Mouse (Mus musculus): ENCODE data around the gene Gm13276. TPM values are rescaled to one million over a fixed set of nuclear protein-coding genes. Genes with fewer than 3 reads are reported as not detected.
"Not testable (repeated sequence)": the region's sequence is repeated elsewhere in the genome, so short reads cannot be mapped to it uniquely, and the experiment has no call there.

Gene Gm13276
- not detected in 2 replicates for polyA plus RNA-seq (2014; fragmentation: Nextera tagmentation; extraction: Ambion mirVana)

DNA sequence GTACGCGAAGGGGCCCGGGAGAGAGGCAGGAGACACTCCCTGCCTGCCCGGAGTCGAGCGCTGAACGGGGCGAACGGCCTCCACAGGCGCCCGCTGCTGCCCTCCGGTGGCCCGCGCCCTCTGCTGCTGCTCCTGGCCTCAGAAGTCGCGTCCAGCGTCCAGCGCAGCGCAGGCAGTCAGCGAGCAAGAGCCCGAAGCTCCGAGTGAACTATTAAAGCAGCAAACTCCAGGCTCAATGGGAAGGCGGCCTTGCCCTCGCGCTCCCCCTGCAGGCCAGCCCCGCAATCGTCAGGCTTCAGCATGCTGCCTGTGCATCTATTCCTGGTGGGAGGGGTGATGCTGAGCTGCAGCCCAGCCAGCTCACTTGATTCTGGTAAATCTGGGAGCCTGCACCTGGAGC is at the start of gene Gm13276:
Gene Gm13276 (plus strand): TSS at position 301 of the 400 bp plus-strand sequence.
- no CpG with 5 or more reads among the region's 27 CpGs for WGBS
- not testable (repeated sequence) for H3K27me3 ChIP-seq (ENCODE audit: control insufficient read depth, insufficient read depth, low read length); H3K4me3 ChIP-seq (ENCODE audit: low read depth, low read length); H3K4me2 ChIP-seq; H3K4me1 ChIP-seq (ENCODE audit: control insufficient read depth, insufficient read depth, low read length); ATAC-seq (ENCODE audit: low FRiP score); H3K36me3 ChIP-seq (ENCODE audit: control insufficient read depth, insufficient read depth, low read length); H3K9ac ChIP-seq (ENCODE audit: low read length); DNase-seq (ENCODE audit: low spot score, missing footprints); H3K27ac ChIP-seq (ENCODE audit: low read depth, low read length); H3K9me3 ChIP-seq (ENCODE audit: control insufficient read depth, low read length)

DNA sequence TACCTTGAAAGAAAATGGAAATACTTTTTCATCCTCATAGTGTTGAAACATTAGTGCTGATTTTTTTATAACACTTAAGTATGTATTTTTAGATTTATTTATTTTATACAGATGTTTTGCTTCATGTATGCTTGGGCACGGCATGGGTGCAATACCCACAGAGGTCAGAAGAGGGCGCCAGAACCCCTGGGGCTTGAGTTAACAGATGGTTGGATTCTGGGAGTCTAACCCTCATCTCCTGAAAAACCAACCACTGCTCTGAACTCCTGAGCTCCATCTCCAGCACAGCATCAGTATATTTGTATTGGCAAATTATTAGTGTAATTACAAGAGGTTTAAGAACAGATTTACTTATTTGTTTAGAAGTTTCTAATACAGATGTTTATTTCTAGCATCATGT is 47.0 kb upstream of the Gm13276 start:
- ATAC-seq (ENCODE audit: low FRiP score) (peak; percentile 74), DNase-seq (ENCODE audit: low spot score, missing footprints) (peak; percentile 96)
- no peak overlapping the region for H3K27ac ChIP-seq (ENCODE audit: low read depth, low read length)
- H3K36me3 ChIP-seq (ENCODE audit: control insufficient read depth, insufficient read depth, low read length), result no peaks in the 10 kb centered on the region
- H3K27me3 ChIP-seq (ENCODE audit: control insufficient read depth, insufficient read depth, low read length), result no peaks in the 10 kb centered on the region
- no peak overlapping the region for H3K4me2 ChIP-seq
- WGBS, result 4% methylated on average over 2 of the region's 2 CpGs
- H3K4me3 ChIP-seq (ENCODE audit: low read depth, low read length), result no peak overlapping the region
- no peak overlapping the region for H3K9ac ChIP-seq (ENCODE audit: low read length)
- H3K4me1 ChIP-seq (ENCODE audit: control insufficient read depth, insufficient read depth, low read length), result no peaks in the 10 kb centered on the region
- H3K9me3 ChIP-seq (ENCODE audit: control insufficient read depth, low read length), result no peaks in the 10 kb centered on the region

DNA sequence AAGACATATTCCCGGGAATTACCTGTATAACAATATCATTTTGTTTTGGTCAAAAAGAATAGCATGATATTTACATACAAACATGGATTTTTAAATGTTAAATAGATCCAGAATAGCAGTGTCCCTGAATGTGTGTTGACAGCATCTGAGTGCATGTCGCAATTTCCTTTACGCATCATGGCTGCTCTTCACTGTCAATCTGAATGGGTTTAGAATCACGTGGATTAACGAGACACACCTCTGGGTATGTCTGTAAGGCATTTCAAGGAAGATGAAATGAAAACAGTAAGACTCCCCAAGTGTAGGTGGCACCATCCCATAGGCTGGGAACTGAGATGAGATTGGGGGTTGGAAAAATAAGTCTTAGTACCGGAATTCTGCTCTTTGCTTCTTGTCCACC is 46.5 kb upstream of the Gm13276 start:
- H3K9me3 ChIP-seq (ENCODE audit: control insufficient read depth, low read length), result no peaks in the 10 kb centered on the region
- no peaks in the 10 kb centered on the region for H3K36me3 ChIP-seq (ENCODE audit: control insufficient read depth, insufficient read depth, low read length)
- WGBS, result 92% methylated on average over 6 of the region's 6 CpGs
- no peak overlapping the region for H3K27ac ChIP-seq (ENCODE audit: low read depth, low read length)
- no peak overlapping the region for H3K4me3 ChIP-seq (ENCODE audit: low read depth, low read length)
- no peak overlapping the region for H3K4me2 ChIP-seq
- no peak for ATAC-seq (ENCODE audit: low FRiP score)
- no peaks in the 10 kb centered on the region for H3K27me3 ChIP-seq (ENCODE audit: control insufficient read depth, insufficient read depth, low read length)
- no peak overlapping the region for H3K9ac ChIP-seq (ENCODE audit: low read length)
- DNase-seq (ENCODE audit: low spot score, missing footprints), result peak; percentile 54
- no peaks in the 10 kb centered on the region for H3K4me1 ChIP-seq (ENCODE audit: control insufficient read depth, insufficient read depth, low read length)

DNA sequence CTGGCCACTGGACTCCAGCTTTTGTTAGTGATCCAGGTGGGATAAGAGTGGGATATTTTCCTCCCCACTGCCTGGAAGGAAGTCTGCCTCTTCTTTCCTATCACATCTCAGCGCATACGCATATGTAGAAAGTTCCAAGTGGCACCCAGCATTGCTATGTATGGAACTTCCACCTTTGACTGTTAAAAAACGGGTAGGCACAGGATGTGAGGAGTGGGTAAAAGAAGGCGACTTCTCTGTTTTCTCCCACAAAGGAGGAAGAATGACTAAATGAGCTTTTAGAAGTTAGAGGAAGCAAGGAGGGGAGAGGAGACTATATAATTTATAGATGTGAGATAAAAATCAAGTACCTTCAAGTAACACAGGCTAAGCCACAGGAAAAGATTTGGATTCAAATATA is 44.1 kb upstream of the Gm13276 start:
- no peaks in the 10 kb centered on the region; the same call in 1 of the 2 replicates for H3K4me1 ChIP-seq (ENCODE audit: control insufficient read depth, insufficient read depth, low read length)
- no peak overlapping the region for H3K4me2 ChIP-seq
- H3K27ac ChIP-seq (ENCODE audit: low read depth, low read length), result no peak overlapping the region
- H3K9ac ChIP-seq (ENCODE audit: low read length), result no peak overlapping the region
- H3K9me3 ChIP-seq (ENCODE audit: control insufficient read depth, low read length), result no peaks in the 10 kb centered on the region
- WGBS, result 93% methylated on average over 4 of the region's 4 CpGs
- ATAC-seq (ENCODE audit: low FRiP score) (no peak), DNase-seq (ENCODE audit: low spot score, missing footprints) (peak; percentile 68)
- no peaks in the 10 kb centered on the region for H3K36me3 ChIP-seq (ENCODE audit: control insufficient read depth, insufficient read depth, low read length)
- no peak overlapping the region for H3K4me3 ChIP-seq (ENCODE audit: low read depth, low read length)
- no peaks in the 10 kb centered on the region for H3K27me3 ChIP-seq (ENCODE audit: control insufficient read depth, insufficient read depth, low read length)

- WGBS, result 89% methylated on average over 7 of the region's 7 CpGs
- H3K36me3 ChIP-seq (ENCODE audit: control insufficient read depth, insufficient read depth, low read length), result no peaks in the 10 kb centered on the region
- H3K27me3 ChIP-seq (ENCODE audit: control insufficient read depth, insufficient read depth, low read length), result no peaks in the 10 kb centered on the region
- no peak overlapping the region for H3K4me2 ChIP-seq
- no peak overlapping the region for H3K27ac ChIP-seq (ENCODE audit: low read depth, low read length)
- H3K4me1 ChIP-seq (ENCODE audit: control insufficient read depth, insufficient read depth, low read length), result no peaks in the 10 kb centered on the region; the same call in 1 of the 2 replicates
- H3K4me3 ChIP-seq (ENCODE audit: low read depth, low read length), result no peak overlapping the region
- DNase-seq (ENCODE audit: low spot score, missing footprints) (no peak), ATAC-seq (ENCODE audit: low FRiP score) (no peak)
- no peak overlapping the region for H3K9ac ChIP-seq (ENCODE audit: low read length)
- H3K9me3 ChIP-seq (ENCODE audit: control insufficient read depth, low read length), result no peaks in the 10 kb centered on the region
Measured at GRCm38 (mm10) chr4:88742771-88743371, 42.6 kb upstream of the Gm13276 start.

DNA sequence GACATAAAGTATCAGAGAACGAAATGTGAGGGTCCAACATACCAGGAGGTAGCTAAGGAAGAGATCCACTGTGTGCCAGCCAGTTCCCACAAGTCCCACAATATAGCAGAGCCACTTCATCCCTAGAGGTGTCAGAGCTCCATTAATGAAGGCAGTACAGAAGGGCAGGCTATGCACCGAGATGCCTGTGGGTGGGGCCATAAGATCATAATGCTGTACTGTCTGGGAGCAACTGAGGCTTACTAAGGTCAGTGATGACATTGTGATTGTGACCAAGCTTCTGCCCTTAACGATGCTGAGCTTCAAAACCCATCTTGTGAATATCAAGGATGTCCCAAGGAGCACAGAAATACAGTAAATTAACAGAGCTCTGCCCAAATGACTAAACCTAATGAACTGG is 41.3 kb upstream of the Gm13276 start:
- Histone ChIP-seq H3K4me3 (ENCODE audit: low read depth, low read length) (no peak overlapping the region), H3K36me3 (ENCODE audit: control insufficient read depth, insufficient read depth, low read length) (no peaks in the 10 kb centered on the region), H3K27me3 (ENCODE audit: control insufficient read depth, insufficient read depth, low read length) (no peaks in the 10 kb centered on the region), H3K9me3 (ENCODE audit: control insufficient read depth, low read length) (no peaks in the 10 kb centered on the region), H3K9ac (ENCODE audit: low read length) (no peak overlapping the region), H3K4me2 (no peak overlapping the region), H3K27ac (ENCODE audit: low read depth, low read length) (no peak overlapping the region), H3K4me1 (ENCODE audit: control insufficient read depth, insufficient read depth, low read length) (no peaks in the 10 kb centered on the region; the same call in 1 of the 2 replicates)
- ATAC-seq (ENCODE audit: low FRiP score) (no peak), DNase-seq (ENCODE audit: low spot score, missing footprints) (peak; percentile 44)
- WGBS, result 84% methylated on average over 3 of the region's 3 CpGs

DNA sequence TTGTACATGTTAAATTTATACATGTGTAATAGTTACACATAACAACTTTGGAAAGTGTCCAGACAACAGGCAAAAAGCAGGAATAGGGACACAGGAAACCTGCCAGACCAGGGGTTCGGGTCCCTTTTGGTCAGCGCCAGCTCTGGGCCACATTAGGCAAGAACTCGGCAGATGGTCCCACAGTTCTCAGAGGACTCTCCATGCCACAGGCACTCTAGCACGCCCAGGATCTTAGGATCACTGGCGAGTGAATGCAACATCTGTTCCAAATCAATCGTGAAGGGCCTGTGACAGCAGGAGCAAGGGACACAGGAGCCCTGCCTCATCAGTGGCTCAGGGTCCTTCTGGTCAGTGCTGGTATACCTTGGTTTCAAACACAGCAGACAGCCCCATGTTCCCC is 35.6 kb upstream of the Gm13276 start:
- no peaks in the 10 kb centered on the region for H3K9me3 ChIP-seq (ENCODE audit: control insufficient read depth, low read length)
- ATAC-seq (ENCODE audit: low FRiP score) (no peak), DNase-seq (ENCODE audit: low spot score, missing footprints) (peak; percentile 75)
- 80% methylated on average over 6 of the region's 6 CpGs for WGBS
- no peaks in the 10 kb centered on the region for H3K36me3 ChIP-seq (ENCODE audit: control insufficient read depth, insufficient read depth, low read length)
- H3K27ac ChIP-seq (ENCODE audit: low read depth, low read length), result no peak overlapping the region
- H3K27me3 ChIP-seq (ENCODE audit: control insufficient read depth, insufficient read depth, low read length), result no peaks in the 10 kb centered on the region
- H3K4me1 ChIP-seq (ENCODE audit: control insufficient read depth, insufficient read depth, low read length), result no peaks in the 10 kb centered on the region; the same call in 1 of the 2 replicates
- H3K4me2 ChIP-seq, result no peak overlapping the region
- H3K4me3 ChIP-seq (ENCODE audit: low read depth, low read length), result no peak overlapping the region
- no peak overlapping the region for H3K9ac ChIP-seq (ENCODE audit: low read length)

GRCm38 (mm10) chr4:88754818-88755340 is 30.6 kb upstream of the Gm13276 start, which contains the start of gene Gm13271:
Gm13271 (plus strand) TSS chr4:88754868.
- not testable (repeated sequence) for ATAC-seq (ENCODE audit: low FRiP score)

DNA sequence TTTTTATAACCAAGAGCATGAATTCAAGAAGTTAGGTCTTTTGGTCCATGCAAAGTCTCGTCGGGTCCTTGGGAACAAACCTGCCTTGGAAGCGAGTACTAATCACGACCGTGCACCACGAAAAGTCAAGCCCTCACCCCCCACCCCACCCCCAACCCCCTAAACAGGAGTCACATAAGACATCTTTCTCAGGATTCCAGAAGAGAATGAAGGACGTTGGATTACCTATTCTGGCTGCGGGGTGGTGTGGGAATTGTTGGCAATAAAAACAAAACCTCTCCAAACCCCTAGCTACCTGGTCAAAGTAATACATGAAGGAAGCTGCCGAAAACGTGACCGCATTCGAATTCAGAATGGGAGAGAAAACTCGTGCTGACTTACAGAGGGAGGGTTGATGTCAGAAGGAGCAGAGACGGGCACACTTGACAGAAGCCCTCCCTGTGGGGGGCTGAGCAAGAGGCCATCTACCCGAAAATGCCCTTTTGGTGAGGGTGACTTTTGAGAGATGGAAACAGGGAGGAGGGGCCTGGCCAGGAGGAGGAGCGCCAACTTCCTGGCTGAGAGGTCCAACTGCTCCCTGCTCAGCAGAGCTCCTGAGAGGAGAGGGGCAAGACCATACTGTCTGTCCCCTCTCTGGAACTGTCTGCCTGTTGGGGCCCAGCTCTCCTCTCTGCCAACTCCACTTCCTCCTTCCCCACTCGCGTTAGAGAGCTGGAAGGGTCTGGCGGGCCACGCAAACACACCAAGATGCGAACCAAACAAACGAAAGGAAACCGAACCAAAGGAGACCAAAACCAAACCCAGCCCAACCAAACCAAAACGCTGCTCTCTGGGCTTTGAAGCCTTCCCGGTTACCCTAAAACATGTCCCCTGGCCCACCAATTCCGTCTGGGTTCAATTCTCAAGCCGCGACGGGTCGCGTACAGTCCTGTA is 28.7 kb upstream of the Gm13276 start:
- peak overlapping the region; percentile 69 for H3K4me2 ChIP-seq
- H3K9ac ChIP-seq (ENCODE audit: low read length), result peak overlapping the region; percentile 69
- peak overlapping the region; percentile 68 for H3K27ac ChIP-seq (ENCODE audit: low read depth, low read length)
- peak; percentile 96 for DNase-seq (ENCODE audit: low spot score, missing footprints)
- not testable (repeated sequence) for H3K4me1 ChIP-seq (ENCODE audit: control insufficient read depth, insufficient read depth, low read length); H3K36me3 ChIP-seq (ENCODE audit: control insufficient read depth, insufficient read depth, low read length); H3K9me3 ChIP-seq (ENCODE audit: control insufficient read depth, low read length); H3K27me3 ChIP-seq (ENCODE audit: control insufficient read depth, insufficient read depth, low read length); ATAC-seq (ENCODE audit: low FRiP score)
- 12% methylated on average over 28 of the region's 31 CpGs for WGBS
- peak overlapping the region; percentile 39 for H3K4me3 ChIP-seq (ENCODE audit: low read depth, low read length)

More at GRCm38 (mm10) chr4:88754818-88755340, 30.6 kb upstream of the Gm13276 start, which contains the start of gene Gm13271:
- H3K9ac ChIP-seq (ENCODE audit: low read length); H3K27me3 ChIP-seq (ENCODE audit: control insufficient read depth, insufficient read depth, low read length); H3K4me1 ChIP-seq (ENCODE audit: control insufficient read depth, insufficient read depth, low read length); H3K36me3 ChIP-seq (ENCODE audit: control insufficient read depth, insufficient read depth, low read length); H3K9me3 ChIP-seq (ENCODE audit: control insufficient read depth, low read length); H3K4me3 ChIP-seq (ENCODE audit: low read depth, low read length); DNase-seq (ENCODE audit: low spot score, missing footprints); H3K4me2 ChIP-seq; H3K27ac ChIP-seq (ENCODE audit: low read depth, low read length): not testable (repeated sequence)
- 72% methylated on average over 15 of the region's 15 CpGs for WGBS
